Mouse (Mus musculus) inflammation-experienced regulatory T-cells, adult 6 months (primary cell): ENCODE data around the gene Plcg1. TPM values are rescaled to one million over a fixed set of nuclear protein-coding genes. Genes with fewer than 3 reads are reported as not detected.

Source experiments
- ATAC-seq: one replicate; pipeline ENCODE4 v1.8.0; 2017
- polyA plus RNA-seq, 3 experiments: library from polyadenylated mRNA; unstranded; fragments of 100-300 nt; shearing (Covaris generic); gene quantifications; one replicate each; pipeline ENCODE4 v1.2.1; 2017

The Plcg1 gene
- polyA plus RNA-seq, 3 experiments from 2014 or later: 40.1 to 81.0 (median 60.7) TPM

GRCm38 (mm10) chr2:160736466-160736865 is 5.4 kb downstream of the Plcg1 start:
- no peak for ATAC-seq

DNA sequence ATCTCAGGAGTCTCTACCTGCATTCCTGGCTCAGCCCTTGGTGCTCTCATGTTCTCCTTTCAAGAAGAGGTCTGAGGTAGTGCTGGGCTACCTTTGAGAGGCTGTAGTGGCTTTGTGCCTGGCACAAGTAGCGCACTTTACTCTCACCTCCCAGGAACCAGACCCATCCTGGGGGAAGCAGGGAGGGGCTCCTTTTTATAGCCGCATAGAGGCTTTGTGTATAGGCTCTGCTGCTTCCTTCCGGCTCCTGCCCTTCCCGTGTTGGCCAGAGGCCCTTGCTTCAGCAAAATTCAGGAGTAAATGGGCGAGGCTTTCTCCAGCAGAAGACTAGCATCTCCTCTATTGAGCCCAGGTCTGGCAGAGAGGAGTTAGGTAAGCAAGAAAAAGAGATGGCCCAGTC is 7.3 kb downstream of the Plcg1 start:
- ATAC-seq: no peak

- peak; percentile 6 for ATAC-seq
Measured at GRCm38 (mm10) chr2:160739647-160740356, 8.7 kb downstream of the Plcg1 start.

DNA sequence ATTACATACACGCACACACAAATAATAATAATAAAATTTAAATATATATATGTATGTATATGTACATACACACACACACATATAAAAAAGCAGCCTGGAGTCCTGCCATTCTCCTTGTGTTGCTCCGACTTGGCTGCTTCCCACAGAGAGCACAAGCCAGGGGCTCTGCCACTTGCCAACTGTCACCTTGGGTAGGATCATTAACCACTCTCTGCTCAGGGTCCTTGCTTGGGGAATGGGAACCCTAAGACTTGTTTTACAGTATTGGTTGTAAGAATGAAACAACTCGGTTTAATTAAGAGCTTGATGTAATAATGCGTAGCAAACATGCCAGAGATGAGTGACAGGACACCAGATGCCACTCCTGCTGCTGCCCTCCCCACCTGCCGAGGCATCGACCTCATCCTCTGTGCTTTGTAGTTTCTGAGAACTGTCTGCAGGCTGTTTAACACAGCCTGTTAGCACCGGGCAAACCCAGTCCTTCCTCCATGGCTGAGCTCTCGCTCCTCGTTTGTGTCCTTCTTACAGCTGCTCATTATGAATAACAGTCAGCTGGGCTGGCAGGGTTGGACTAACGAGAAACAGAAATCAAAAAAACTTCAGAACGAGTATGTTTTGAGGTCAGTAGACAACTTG is 9.5 kb downstream of the Plcg1 start:
- peak; percentile 50 for ATAC-seq

DNA sequence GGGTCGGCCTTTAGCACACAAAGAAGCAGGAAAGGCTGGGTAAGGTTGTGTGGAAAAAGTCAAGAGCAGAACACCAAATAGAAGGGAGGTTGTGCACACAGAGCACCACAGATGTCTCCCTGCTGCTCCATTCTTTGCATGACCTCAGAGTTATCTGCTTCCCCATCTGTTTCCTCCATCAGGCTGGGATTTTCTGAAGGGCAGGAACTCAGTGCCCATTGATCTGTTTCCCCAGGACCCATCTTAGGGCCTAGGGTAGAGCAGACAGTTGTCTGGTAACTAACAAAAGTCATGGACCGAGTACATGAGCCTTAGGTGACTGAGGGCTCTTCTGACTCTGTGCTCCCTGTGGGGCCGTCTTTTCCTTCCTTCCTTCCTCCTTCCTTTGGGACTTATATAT is 10.5 kb downstream of the Plcg1 start:
- ATAC-seq: no peak

DNA sequence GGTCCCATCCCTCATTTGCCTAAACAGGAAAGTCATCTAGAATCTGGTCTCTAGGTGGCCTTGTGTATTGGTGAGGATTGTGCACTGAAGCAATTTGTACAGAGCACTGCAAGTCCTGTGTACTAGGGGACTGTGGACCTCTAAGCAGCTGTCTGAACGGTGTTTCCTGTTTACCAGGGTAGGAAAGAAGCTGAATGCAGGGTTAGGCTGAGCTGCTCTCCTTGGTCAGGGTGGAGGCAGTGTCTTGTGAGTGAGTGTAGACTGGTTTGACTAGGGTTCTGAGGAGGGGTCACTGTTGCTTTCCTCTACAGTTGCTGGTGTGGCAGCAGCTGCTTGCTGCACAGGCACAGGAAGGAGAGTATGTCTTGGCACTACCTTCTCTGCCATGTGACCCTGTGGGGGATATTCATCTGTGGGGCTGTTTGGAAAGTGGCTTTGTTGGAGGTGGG is 11.1 kb downstream of the Plcg1 start:
- ATAC-seq: peak; percentile 46

- no peak for ATAC-seq
Measured at GRCm38 (mm10) chr2:160744040-160744822, 13.1 kb downstream of the Plcg1 start.

- ATAC-seq: no peak
Measured at GRCm38 (mm10) chr2:160744823-160745210, 13.7 kb downstream of the Plcg1 start.

DNA sequence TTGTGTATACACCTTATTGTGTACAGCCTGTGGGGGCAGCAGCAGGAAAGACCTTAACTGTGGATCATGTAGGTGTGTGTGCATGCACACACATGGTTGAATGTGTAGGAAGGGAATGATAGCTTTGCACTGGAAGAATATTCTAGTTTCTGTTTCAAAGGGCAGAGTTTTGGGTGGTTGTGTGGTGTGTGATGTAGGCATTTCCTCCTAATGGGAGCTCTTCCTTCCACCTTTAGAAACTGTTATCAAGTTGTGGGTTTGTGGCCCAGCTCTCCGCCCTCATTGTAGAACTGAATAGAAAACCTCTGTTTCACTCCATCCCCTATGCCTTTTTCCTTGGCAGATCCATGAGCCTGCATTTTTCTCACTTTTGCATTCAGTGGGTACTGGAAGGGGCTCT is 14.4 kb downstream of the Plcg1 start:
- peak; percentile 56 for ATAC-seq

GRCm38 (mm10) chr2:160746637-160747036 is 15.5 kb downstream of the Plcg1 start:
- peak; percentile 18 for ATAC-seq

- ATAC-seq: no peak
Measured at GRCm38 (mm10) chr2:160747075-160747474, 16.0 kb downstream of the Plcg1 start.

GRCm38 (mm10) chr2:160756583-160757203 is 25.6 kb downstream of the Plcg1 start:
- peak; percentile 95 for ATAC-seq

DNA sequence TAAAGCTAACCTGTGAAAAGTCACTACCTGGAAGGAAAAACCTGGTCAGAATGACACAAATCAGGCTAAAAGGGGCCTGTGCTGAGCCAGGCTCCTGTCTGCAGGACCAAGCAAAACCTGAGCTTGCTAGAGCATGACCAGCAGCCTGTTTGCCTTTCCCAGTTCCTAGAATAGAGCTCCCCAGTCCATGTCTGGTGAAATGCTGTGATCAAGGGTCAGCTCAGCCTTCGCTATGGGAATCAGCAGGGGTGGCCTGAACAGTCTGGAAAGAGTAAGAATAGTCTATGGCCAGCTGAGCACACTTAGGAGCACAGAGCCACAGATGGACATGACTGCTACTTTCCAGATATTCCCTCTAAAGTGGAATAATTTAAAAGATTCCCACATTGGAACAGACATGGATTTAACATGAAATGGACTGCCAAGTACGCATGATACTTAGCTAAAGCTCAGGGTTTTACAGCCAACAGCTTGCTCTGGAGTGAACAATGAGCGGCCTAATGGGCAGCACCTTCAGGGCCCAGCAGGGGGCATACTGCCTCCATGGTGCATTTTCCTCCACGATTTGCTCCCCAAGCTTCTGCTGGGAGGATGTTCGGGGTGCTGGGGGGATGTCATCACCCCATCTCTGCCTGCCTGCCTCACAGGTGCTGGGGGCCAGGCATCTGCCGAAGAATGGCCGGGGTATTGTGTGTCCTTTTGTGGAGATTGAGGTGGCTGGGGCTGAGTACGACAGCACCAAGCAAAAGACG is 29.5 kb downstream of the Plcg1 start:
- ATAC-seq: no peak

GRCm38 (mm10) chr2:160763816-160764215 is 32.7 kb downstream of the Plcg1 start:
- peak; percentile 72 for ATAC-seq

DNA sequence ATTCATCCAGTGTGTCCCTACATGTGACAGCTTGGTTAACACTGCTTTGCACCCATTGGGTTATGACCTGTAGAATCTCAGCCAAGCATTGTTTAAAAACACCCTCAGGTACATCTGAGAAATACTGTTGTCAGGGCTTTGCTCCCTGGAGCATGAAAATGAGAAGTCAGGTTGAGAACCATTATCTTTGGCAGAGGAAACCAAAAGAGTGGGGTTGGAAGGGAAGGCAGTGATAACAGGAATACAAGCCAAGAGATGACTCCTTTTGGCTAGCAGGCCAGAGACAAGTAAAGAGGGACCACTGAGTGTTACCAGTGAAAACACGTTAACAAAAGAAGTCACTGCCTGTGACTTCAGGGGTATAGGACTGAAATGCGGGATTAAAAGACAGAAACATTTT is 33.3 kb downstream of the Plcg1 start:
- no peak for ATAC-seq

DNA sequence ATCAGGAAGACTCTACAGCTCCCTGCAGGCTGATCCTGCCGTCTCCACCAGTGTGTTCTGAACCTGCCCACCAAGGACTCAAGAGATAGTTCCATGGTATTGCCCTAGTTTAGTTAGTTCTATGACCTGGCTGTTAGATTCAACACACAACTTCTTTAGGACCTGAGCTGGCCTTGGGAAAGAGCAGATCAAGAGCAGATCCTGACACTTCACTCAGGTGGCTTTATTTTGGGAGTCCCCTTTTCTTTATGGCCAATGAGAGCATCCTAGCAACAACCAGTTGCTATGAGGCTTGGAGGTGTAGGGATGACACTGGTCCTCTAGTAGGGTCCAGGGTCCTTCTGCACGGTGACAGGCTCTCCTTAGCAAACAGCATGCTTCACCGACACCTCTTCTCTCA is 34.0 kb downstream of the Plcg1 start:
- ATAC-seq: no peak

- no peak for ATAC-seq
Measured at GRCm38 (mm10) chr2:160766371-160766771, 35.3 kb downstream of the Plcg1 start.

- ATAC-seq: no peak
Measured at GRCm38 (mm10) chr2:160767201-160767600, 36.1 kb downstream of the Plcg1 start.

DNA sequence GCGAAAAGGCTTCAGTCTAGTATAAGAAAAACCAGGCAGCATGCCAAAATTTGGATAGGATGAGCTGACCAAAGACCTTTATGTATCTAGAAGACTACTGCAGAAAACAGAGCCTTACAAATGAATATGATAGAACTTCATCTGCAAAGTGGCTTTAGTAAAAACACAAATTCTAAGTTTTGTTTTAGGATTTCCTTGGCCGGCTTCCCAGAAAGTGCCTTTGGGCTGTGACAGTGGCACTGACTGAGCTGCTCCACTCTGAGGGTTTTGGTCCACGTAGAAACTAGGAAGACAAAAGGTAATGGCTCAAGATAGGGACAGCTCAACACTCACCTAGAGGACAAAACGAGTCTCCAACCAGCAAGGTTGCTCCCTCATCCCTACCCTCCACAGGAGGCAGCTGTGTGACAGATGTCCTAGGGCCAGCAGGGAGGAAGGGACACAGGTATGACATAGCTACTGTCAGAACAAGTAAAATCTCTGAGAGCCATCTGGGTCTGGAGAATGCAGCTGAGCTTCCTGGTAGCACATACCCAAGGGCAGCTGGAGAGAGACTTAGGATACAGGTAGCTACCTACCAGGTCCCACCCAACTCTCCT is 37.1 kb downstream of the Plcg1 start:
- ATAC-seq: no peak

DNA sequence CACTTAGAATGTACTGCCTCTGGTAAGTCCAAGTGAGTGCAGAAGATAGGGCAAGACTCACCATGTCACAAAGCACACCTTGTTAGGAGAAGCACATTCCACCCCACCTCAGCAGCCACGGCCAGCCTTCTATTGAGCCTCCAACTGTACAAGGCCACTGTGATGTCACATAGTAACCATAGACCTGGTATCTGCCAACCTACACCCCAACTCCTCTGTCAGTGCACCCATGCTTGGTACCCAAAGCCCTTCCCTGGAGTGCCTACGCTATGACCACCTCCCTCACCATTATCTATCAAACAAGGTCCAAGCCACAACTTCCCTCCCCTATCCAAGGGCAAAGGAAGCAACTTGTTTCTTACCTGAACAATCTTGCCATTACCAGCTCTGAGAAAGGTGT is 37.9 kb downstream of the Plcg1 start:
- ATAC-seq: no peak

GRCm38 (mm10) chr2:160770409-160770808 is 39.3 kb downstream of the Plcg1 start:
- no peak for ATAC-seq

GRCm38 (mm10) chr2:160770871-160771270 is 39.8 kb downstream of the Plcg1 start:
- no peak for ATAC-seq
